Mouse (Mus musculus) neural tube, embryonic 15.5 days (tissue): Measurements from ENCODE around the gene Arhgef28. TPM values are rescaled to one million over a fixed set of nuclear protein-coding genes. Genes with fewer than 3 reads are reported as not detected.
A peak's percentile ranks its signal among the peaks of the same experiment; 100 is the strongest.

Source experiments
- ATAC-seq: fragments of 200-750 bp; cut with Nextera tagmentation; 2 replicates; pipeline ENCODE4 v1.8.0; 2017; ENCODE audit warnings: mild to moderate bottlenecking, moderate TSS enrichment, moderate library complexity; ENCODE audit not compliant: low FRiP score
- H3K27ac ChIP-seq: fragments of 300-500 bp; sonication (generic); replicated peaks from 2 replicates; pipeline ENCODE4 v1.5.1; 2015; ENCODE audit warnings: mild to moderate bottlenecking, inconsistent platforms
- H3K27me3 ChIP-seq: fragments of 300-500 bp; sonication (generic); replicated peaks from 2 replicates; pipeline ENCODE4 v1.6.1; 2015; ENCODE audit warnings: inconsistent platforms
- H3K36me3 ChIP-seq: fragments of 300-500 bp; sonication (generic); 2 replicates; pipeline ENCODE4 v1.6.1; 2015; ENCODE audit warnings: inconsistent platforms
- H3K4me1 ChIP-seq: fragments of 300-500 bp; sonication (generic); 2 replicates; pipeline ENCODE4 v1.6.1; 2015; ENCODE audit warnings: inconsistent platforms
- H3K4me2 ChIP-seq: fragments of 300-500 bp; sonication (generic); 2 replicates; pipeline ENCODE4 v1.6.1; 2015; ENCODE audit warnings: inconsistent platforms, mild to moderate bottlenecking, moderate library complexity
- H3K4me3 ChIP-seq: fragments of 300-500 bp; sonication (generic); replicated peaks from 2 replicates; pipeline ENCODE4 v1.5.1; 2015; ENCODE audit warnings: mild to moderate bottlenecking, inconsistent platforms
- H3K9ac ChIP-seq: fragments of 300-500 bp; sonication (generic); replicated peaks from 2 replicates; pipeline ENCODE4 v1.6.1; 2015; ENCODE audit warnings: mild to moderate bottlenecking, inconsistent platforms
- H3K9me3 ChIP-seq: fragments of 300-500 bp; sonication (generic); replicated peaks from 2 replicates; pipeline ENCODE4 v1.6.1; 2016; ENCODE audit warnings: inconsistent platforms
- WGBS: fragments of 180-500 bp; shearing (Covaris S2); methylation state at CpG from one replicate; pipeline ENCODE4 v1.1.7; 2015; ENCODE audit warnings: mixed read lengths; 5-methylcytosine and 5-hydroxymethylcytosine counted together
- polyA plus RNA-seq: library from polyadenylated mRNA; unstranded; fragments of >200 nt; fragmentation: Nextera tagmentation; extraction: Ambion mirVana; gene quantifications from 2 replicates; pipeline ENCODE4 v1.2.1, GENCODE M21; 2015

The Arhgef28 gene
- polyA plus RNA-seq, 1 experiment from 2014 or later = 31.0 TPM

GRCm38 (mm10) chr13:97954051-97954450 lies 252.2 kb downstream of the Arhgef28 start:
- peaks cover 10% of the 10 kb centered on the region; the same call in 1 of the 2 replicates for H3K4me1 ChIP-seq
- WGBS = 42% methylated on average over 6 of the region's 6 CpGs
- H3K9ac ChIP-seq = no peak overlapping the region
- no peaks in the 10 kb centered on the region for H3K27me3 ChIP-seq
- no peak for ATAC-seq
- H3K4me2 ChIP-seq = no peak overlapping the region
- H3K4me3 ChIP-seq = no peak overlapping the region
- no peaks in the 10 kb centered on the region for H3K36me3 ChIP-seq
- no peak overlapping the region for H3K27ac ChIP-seq
- no peaks in the 10 kb centered on the region for H3K9me3 ChIP-seq

DNA sequence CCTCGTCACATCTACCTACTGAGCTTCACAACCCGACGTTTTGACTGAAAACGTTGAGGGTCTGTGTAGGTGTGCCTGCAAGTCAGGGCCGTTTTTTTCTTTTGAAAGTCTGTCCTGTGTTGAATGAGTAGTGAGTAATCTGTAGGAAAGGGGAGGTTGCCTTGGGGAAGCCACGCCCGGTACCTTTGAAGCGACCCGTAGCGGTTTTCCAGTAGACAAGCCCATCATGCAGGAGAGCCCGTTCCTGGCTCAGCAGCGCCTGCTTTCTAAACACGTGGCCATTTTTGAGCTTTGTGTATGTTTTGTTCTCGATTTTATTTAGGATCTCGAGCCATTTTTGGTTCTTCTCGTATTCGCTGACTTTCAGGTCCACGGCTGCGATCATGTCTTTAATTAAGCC lies 252.7 kb downstream of the Arhgef28 start:
- Histone ChIP-seq H3K4me1 (peaks cover 10% of the 10 kb centered on the region; the same call in 1 of the 2 replicates), H3K27me3 (no peaks in the 10 kb centered on the region), H3K27ac (no peak overlapping the region), H3K36me3 (no peaks in the 10 kb centered on the region), H3K4me2 (no peak overlapping the region), H3K4me3 (no peak overlapping the region), H3K9ac (no peak overlapping the region), H3K9me3 (no peaks in the 10 kb centered on the region)
- ATAC-seq = no peak
- 93% methylated on average over 19 of the region's 19 CpGs for WGBS

- H3K27ac ChIP-seq = no peak overlapping the region
- H3K9me3 ChIP-seq = no peaks in the 10 kb centered on the region
- no peak for ATAC-seq
- H3K4me3 ChIP-seq = no peak overlapping the region
- no peaks in the 10 kb centered on the region; the same call in 1 of the 2 replicates for H3K36me3 ChIP-seq
- no peaks in the 10 kb centered on the region for H3K27me3 ChIP-seq
- H3K4me1 ChIP-seq = no peaks in the 10 kb centered on the region
- no peak overlapping the region for H3K9ac ChIP-seq
- H3K4me2 ChIP-seq = no peak overlapping the region
- WGBS = 80% methylated on average over 6 of the region's 6 CpGs
Measured at GRCm38 (mm10) chr13:97948856-97949255, 257.4 kb downstream of the Arhgef28 start.

GRCm38 (mm10) chr13:97947598-97947997 lies 258.6 kb downstream of the Arhgef28 start:
- no peaks in the 10 kb centered on the region for H3K27me3 ChIP-seq
- ATAC-seq = no peak
- no peak overlapping the region for H3K9ac ChIP-seq
- H3K4me2 ChIP-seq = no peak overlapping the region
- H3K4me1 ChIP-seq = no peaks in the 10 kb centered on the region
- no peak overlapping the region for H3K27ac ChIP-seq
- whole genome bisulfite sequencing = 75% methylated on average over 3 of the region's 3 CpGs
- H3K9me3 ChIP-seq = no peaks in the 10 kb centered on the region
- H3K36me3 ChIP-seq = no peaks in the 10 kb centered on the region; the same call in 1 of the 2 replicates
- H3K4me3 ChIP-seq = no peak overlapping the region

GRCm38 (mm10) chr13:97946422-97946821 lies 259.8 kb downstream of the Arhgef28 start:
- Histone ChIP-seq H3K36me3 (no peaks in the 10 kb centered on the region; the same call in 1 of the 2 replicates), H3K4me3 (no peak overlapping the region), H3K4me1 (no peaks in the 10 kb centered on the region), H3K9ac (no peak overlapping the region), H3K27ac (no peak overlapping the region), H3K4me2 (no peak overlapping the region), H3K27me3 (no peaks in the 10 kb centered on the region), H3K9me3 (no peaks in the 10 kb centered on the region)
- no peak for ATAC-seq
- WGBS = 91% methylated on average over 7 of the region's 7 CpGs

GRCm38 (mm10) chr13:97941909-97942680 lies 264.1 kb downstream of the Arhgef28 start:
- WGBS = 90% methylated on average over 13 of the region's 13 CpGs
- H3K4me3 ChIP-seq = no peak overlapping the region
- H3K9me3 ChIP-seq = no peaks in the 10 kb centered on the region
- no peaks in the 10 kb centered on the region; the same call in 1 of the 2 replicates for H3K36me3 ChIP-seq
- no peak overlapping the region for H3K9ac ChIP-seq
- no peak for ATAC-seq
- H3K4me2 ChIP-seq = no peak overlapping the region
- H3K27ac ChIP-seq = no peak overlapping the region
- no peaks in the 10 kb centered on the region for H3K27me3 ChIP-seq
- H3K4me1 ChIP-seq = peaks cover 9% of the 10 kb centered on the region

DNA sequence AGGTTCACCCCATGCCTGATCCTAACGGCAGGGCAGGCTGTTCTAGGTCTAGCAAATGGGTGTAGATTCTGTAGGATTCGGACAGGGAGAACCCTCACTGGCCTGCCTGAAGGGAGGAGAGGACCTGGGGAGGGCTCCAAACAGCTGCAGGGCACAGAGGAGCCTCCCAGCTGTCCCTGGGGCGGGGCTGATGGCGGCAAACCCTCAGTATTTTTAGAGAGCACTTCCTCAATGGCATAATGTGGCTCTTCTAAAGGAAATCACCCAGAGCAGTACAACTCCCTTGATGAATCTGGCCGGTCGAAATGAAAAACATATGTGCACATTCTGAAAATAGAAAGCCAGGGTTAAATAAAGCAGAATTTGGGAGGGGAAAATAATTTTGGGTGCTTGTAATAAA lies 265.1 kb downstream of the Arhgef28 start:
- Histone ChIP-seq H3K27ac (no peak overlapping the region), H3K9ac (no peak overlapping the region), H3K36me3 (no peaks in the 10 kb centered on the region), H3K9me3 (no peaks in the 10 kb centered on the region), H3K4me2 (no peak overlapping the region), H3K4me3 (no peak overlapping the region), H3K27me3 (no peaks in the 10 kb centered on the region), H3K4me1 (peaks cover 9% of the 10 kb centered on the region)
- no peak for ATAC-seq
- 75% methylated on average over 6 of the region's 6 CpGs for WGBS

GRCm38 (mm10) chr13:97939433-97940160 lies 266.6 kb downstream of the Arhgef28 start:
- Histone ChIP-seq H3K4me2 (no peak overlapping the region), H3K4me3 (no peak overlapping the region), H3K27me3 (no peaks in the 10 kb centered on the region), H3K9me3 (no peaks in the 10 kb centered on the region), H3K9ac (no peak overlapping the region), H3K36me3 (no peaks in the 10 kb centered on the region), H3K27ac (no peak overlapping the region), H3K4me1 (peaks cover 9% of the 10 kb centered on the region)
- no peak for ATAC-seq
- WGBS = 64% methylated on average over 15 of the region's 15 CpGs

- Histone ChIP-seq H3K9ac (no peak overlapping the region), H3K4me3 (no peak overlapping the region), H3K4me2 (no peak overlapping the region), H3K4me1 (peaks cover 9% of the 10 kb centered on the region), H3K36me3 (no peaks in the 10 kb centered on the region), H3K9me3 (no peaks in the 10 kb centered on the region), H3K27ac (no peak overlapping the region), H3K27me3 (no peaks in the 10 kb centered on the region)
- ATAC-seq = peak; percentile 64
- WGBS = 33% methylated on average over 18 of the region's 18 CpGs
Measured at GRCm38 (mm10) chr13:97938596-97939297, 267.5 kb downstream of the Arhgef28 start.

DNA sequence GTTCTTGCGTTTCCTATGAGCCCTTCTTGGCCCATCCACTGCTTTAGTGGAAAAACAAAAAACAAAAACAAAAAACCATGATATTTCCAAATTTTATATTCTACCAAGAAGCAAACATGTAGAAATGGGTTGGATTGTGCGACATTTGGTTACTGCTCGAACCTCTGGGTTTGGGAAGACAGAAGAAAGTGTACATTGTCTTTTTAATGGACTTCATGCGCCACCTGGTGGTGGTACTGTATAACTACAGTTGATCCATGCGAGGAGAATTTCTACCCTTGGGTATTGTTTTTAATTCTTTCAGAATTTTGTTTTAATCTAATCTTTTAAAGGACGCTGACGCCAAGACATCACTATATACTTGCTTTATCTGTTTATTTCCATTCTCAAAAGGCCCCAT lies 268.3 kb downstream of the Arhgef28 start:
- H3K9ac ChIP-seq = no peak overlapping the region
- ATAC-seq = no peak
- H3K9me3 ChIP-seq = no peaks in the 10 kb centered on the region
- no peak overlapping the region for H3K27ac ChIP-seq
- H3K27me3 ChIP-seq = no peaks in the 10 kb centered on the region
- 16% methylated on average over 7 of the region's 7 CpGs for WGBS
- no peaks in the 10 kb centered on the region for H3K36me3 ChIP-seq
- H3K4me2 ChIP-seq = no peak overlapping the region
- peaks cover 9% of the 10 kb centered on the region for H3K4me1 ChIP-seq
- no peak overlapping the region for H3K4me3 ChIP-seq

GRCm38 (mm10) chr13:97928135-97928497 lies 278.1 kb downstream of the Arhgef28 start:
- Histone ChIP-seq H3K4me1 (peaks cover 25% of the 10 kb centered on the region), H3K9me3 (no peaks in the 10 kb centered on the region), H3K4me2 (peak overlapping the region; percentile 19; the same call in 1 of the 2 replicates), H3K27me3 (no peaks in the 10 kb centered on the region), H3K9ac (no peak overlapping the region), H3K36me3 (no peaks in the 10 kb centered on the region), H3K4me3 (no peak overlapping the region), H3K27ac (no peak overlapping the region)
- no peak for ATAC-seq
- 4% methylated on average over 8 of the region's 8 CpGs for WGBS
